Mouse (Mus musculus): Measurements from ENCODE around the gene Cdca5.

Cdca5 gene

DNA sequence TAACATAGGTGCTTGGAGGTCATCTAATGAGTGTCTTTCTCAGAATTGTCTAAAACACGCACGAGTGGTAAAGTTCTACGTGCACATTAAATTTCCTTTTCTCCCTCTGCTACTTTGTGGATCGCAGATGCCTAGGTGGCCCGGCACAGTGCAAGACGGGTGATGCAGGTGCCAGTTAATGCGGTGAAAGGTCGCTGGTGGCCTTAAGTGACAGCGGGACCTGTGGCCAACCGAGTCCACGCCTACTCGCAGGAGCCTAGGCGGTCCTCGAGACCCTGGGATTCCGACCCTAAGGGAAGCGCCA, 55.5 kb downstream of the Cdca5 start:
- no peak for DNase-seq (ENCODE audit: low read depth in 1 of 2, low spot score in 2 of 2)

DNA sequence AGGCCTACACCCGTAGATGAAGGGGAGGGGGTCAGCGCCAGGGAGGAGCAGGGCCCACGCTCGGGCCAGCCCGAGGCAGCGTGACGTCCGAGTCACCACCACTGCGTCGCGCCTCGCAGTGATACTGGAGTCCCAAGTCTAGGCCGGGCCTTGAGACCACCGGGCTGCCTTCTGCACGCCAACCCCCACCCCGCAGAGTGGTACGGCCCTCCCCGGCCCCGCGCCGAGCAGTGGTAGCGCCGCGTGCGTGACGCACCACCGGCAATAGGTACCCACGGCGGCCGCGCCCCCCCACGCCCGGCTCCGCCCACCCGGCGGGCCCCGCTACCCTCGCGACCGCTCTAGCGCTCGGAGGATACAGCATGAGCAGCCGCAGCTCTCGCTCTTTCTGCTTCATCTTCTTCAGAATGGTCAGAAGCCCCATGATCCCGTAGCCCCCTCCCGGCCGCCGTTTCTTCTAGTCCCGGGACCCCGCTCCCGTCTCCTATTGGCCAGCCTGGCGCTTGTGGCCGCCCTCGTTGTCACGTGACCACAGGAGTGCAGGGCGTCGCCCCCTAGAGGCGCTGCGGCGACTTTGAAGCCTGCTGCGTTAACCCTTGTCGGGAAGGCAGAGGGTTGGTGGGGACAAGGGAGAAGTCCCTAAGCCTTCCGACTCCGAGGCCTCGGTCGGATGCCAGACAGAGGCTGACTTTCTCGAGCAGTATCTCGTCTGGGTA, 56.1 kb downstream of the Cdca5 start, which contains the start of gene Batf2:
TSS of gene Batf2 (plus strand) at position 306 of the 716 bp plus-strand sequence.
- DNase-seq (ENCODE audit: low read depth in 1 of 2, low spot score in 2 of 2) = peak; percentile 75 to 87

DNA sequence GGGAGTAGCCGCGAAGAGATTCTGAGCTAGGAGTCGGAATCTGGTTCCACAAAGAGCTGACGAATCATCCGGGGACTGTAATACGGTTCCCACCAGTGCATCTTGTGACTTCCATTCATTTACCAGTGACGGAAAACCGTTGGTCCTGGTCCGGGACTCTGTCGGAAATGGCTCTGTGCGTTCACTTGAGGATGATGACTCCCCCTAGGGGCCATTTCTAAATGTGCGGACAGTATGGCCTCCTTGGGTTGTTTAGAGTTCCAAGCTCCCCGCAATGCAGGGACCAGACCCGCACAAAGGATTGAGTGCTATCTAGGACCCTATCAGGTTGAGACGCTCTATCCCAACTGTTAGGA, 56.6 kb downstream of the Cdca5 start, which contains the start of gene Arl2:
TSS of gene Arl2 (minus strand) at position 155 of the 356 bp plus-strand sequence.
- DNase-seq (ENCODE audit: low read depth in 1 of 2, low spot score in 2 of 2) = peak; percentile 55 to 64
